Mouse (Mus musculus) MEL (cell line): Measurements from ENCODE around the gene Insyn1. TPM values are rescaled to one million over a fixed set of nuclear protein-coding genes. Genes with fewer than 3 reads are reported as not detected.

Source experiments
- DNase-seq: peaks from one replicate; pipeline ENCODE4 v3.0.0; 2011; ENCODE audit warnings: low read depth, low spot score
- H3K27ac ChIP-seq: 2 replicates; pipeline ENCODE4 v1.5.1; 2012; ENCODE audit warnings: low read depth, mild to moderate bottlenecking, control low read depth, low read length, moderate library complexity; ENCODE audit not compliant: control insufficient read depth
- H3K27me3 ChIP-seq, 2 experiments: fragments of 150-350 bp in 1 of 2; sonication (generic) in 1 of 2; 2 replicates each; pipeline ENCODE4 v1.6.1; 2012; ENCODE audit warnings: low read length in 2 of 2, mild to moderate bottlenecking in 2 of 2, improper control_type of control experiment in 1 of 2, moderate library complexity in 1 of 2; ENCODE audit not compliant: insufficient read depth in 2 of 2, control insufficient read depth in 1 of 2
- H3K36me3 ChIP-seq, 2 experiments: 2 replicates each; pipeline ENCODE4 v1.6.1; 2012 to 2014; ENCODE audit warnings: low read length in 2 of 2, improper control_type of control experiment in 1 of 2, inconsistent platforms in 1 of 2, mild to moderate bottlenecking in 1 of 2; ENCODE audit not compliant: insufficient read depth in 2 of 2, control insufficient read depth in 1 of 2
- H3K4me1 ChIP-seq, 2 experiments: fragments of 150-350 bp in 1 of 2; sonication (generic) in 1 of 2; 2 replicates each; pipeline ENCODE4 v1.6.1; 2012; ENCODE audit warnings: low read length in 2 of 2, improper control_type of control experiment in 1 of 2, mild to moderate bottlenecking in 1 of 2; ENCODE audit not compliant: insufficient read depth in 2 of 2, control insufficient read depth in 1 of 2
- H3K4me3 ChIP-seq, 2 experiments: fragments of 150-350 bp in 1 of 2; sonication (generic) in 1 of 2; 2 replicates each; pipeline ENCODE4 v1.5.1; 2012; ENCODE audit warnings: low read depth in 2 of 2, low read length in 2 of 2, mild to moderate bottlenecking in 2 of 2, moderate library complexity in 2 of 2, control low read depth in 1 of 2, improper control_type of control experiment in 1 of 2; ENCODE audit not compliant: control insufficient read depth in 1 of 2, insufficient read depth in 1 of 2
- H3K79me2 ChIP-seq: 2 replicates; pipeline ENCODE4 v1.6.1; 2012; ENCODE audit warnings: mild to moderate bottlenecking, low read length, moderate library complexity; ENCODE audit not compliant: control insufficient read depth, poor library complexity, insufficient read depth
- H3K9ac ChIP-seq: 2 replicates; pipeline ENCODE4 v1.6.1; 2012; ENCODE audit warnings: low read depth, mild to moderate bottlenecking, control low read depth, low read length, moderate library complexity; ENCODE audit not compliant: control insufficient read depth, poor library complexity, severe bottlenecking
- H3K9me3 ChIP-seq: fragments of 150-350 bp; sonication (generic); replicated peaks from 2 replicates; pipeline ENCODE4 v1.6.1; 2012; ENCODE audit warnings: mild to moderate bottlenecking, low read length, improper control_type of control experiment, moderate library complexity; ENCODE audit not compliant: insufficient read depth
- BHLHE40 ChIP-seq: IDR thresholded peaks from 2 replicates; pipeline ENCODE4 v1.6.1; 2012; ENCODE audit warnings: low read depth, mild to moderate bottlenecking, inconsistent platforms, low read length, improper control_type of control experiment, borderline replicate concordance
- CHD2 ChIP-seq: IDR thresholded peaks from 2 replicates; pipeline ENCODE4 v1.6.1; 2011; ENCODE audit warnings: low read length, improper control_type of control experiment
- CTCF ChIP-seq, 3 experiments: IDR thresholded peaks in 2 of 3; conservative IDR thresholded peaks in 1 of 3; 2 replicates each; pipeline ENCODE4 v1.5.1; 2011 to 2012; ENCODE audit warnings: low read length in 3 of 3, low read depth in 2 of 3, mild to moderate bottlenecking in 2 of 3, improper control_type of control experiment in 1 of 3, inconsistent platforms in 1 of 3, mixed read lengths in 1 of 3, moderate library complexity in 1 of 3; ENCODE audit not compliant: control insufficient read depth in 1 of 3, insufficient read depth in 1 of 3, poor library complexity in 1 of 3, severe bottlenecking in 1 of 3
- ELF1 ChIP-seq: IDR thresholded peaks from 2 replicates; pipeline ENCODE4 v1.6.1; 2014; ENCODE audit warnings: low read depth, mild to moderate bottlenecking, inconsistent platforms, low read length, improper control_type of control experiment, moderate library complexity
- GATA1 ChIP-seq: IDR thresholded peaks from 2 replicates; pipeline ENCODE4 v1.6.1; 2011; ENCODE audit warnings: low read depth, low read length, improper control_type of control experiment
- HCFC1 ChIP-seq: IDR thresholded peaks from 2 replicates; pipeline ENCODE4 v1.6.1; 2012; ENCODE audit warnings: low read depth, mild to moderate bottlenecking, inconsistent platforms, low read length, improper control_type of control experiment, moderate library complexity
- KAT2A ChIP-seq: conservative IDR thresholded peaks from 2 replicates; pipeline ENCODE4 v1.6.1; 2012; ENCODE audit warnings: low read depth, low read length, improper control_type of control experiment, inconsistent platforms
- MEF2A ChIP-seq: IDR thresholded peaks from 2 replicates; pipeline ENCODE4 v1.6.1; 2014; ENCODE audit warnings: low read depth, mild to moderate bottlenecking, inconsistent platforms, low read length, improper control_type of control experiment; ENCODE audit not compliant: poor library complexity, insufficient replicate concordance, severe bottlenecking; ENCODE audit errors: extremely low read depth
- MYC ChIP-seq: IDR thresholded peaks from 2 replicates; pipeline ENCODE4 v1.6.1; 2011; ENCODE audit warnings: low read depth, mild to moderate bottlenecking, low read length, improper control_type of control experiment, moderate library complexity
- POLR2AphosphoS2 ChIP-seq: IDR thresholded peaks from 2 replicates; pipeline ENCODE4 v1.6.1; 2011; ENCODE audit warnings: low read length, improper control_type of control experiment
- POLR2AphosphoS5 ChIP-seq: IDR thresholded peaks from 2 replicates; pipeline ENCODE4 v1.6.1; 2012; ENCODE audit warnings: low read depth, borderline replicate concordance, mild to moderate bottlenecking, inconsistent platforms, low read length, moderate library complexity, mixed read lengths
- RAD21 ChIP-seq: IDR thresholded peaks from 2 replicates; pipeline ENCODE4 v1.6.1; 2011; ENCODE audit warnings: mild to moderate bottlenecking, low read depth, low read length, improper control_type of control experiment
- SIN3A ChIP-seq: IDR thresholded peaks from 2 replicates; pipeline ENCODE4 v1.6.1; 2012; ENCODE audit warnings: low read length, improper control_type of control experiment, inconsistent platforms
- SMC3 ChIP-seq: IDR thresholded peaks from 2 replicates; pipeline ENCODE4 v1.6.1; 2011; ENCODE audit warnings: low read depth, low read length, improper control_type of control experiment
- TAL1 ChIP-seq: IDR thresholded peaks from 2 replicates; pipeline ENCODE4 v1.6.1; 2012; ENCODE audit warnings: mild to moderate bottlenecking, inconsistent platforms, low read length, moderate library complexity, mixed read lengths
- TBP ChIP-seq: IDR thresholded peaks from 2 replicates; pipeline ENCODE4 v1.8.0; 2011; ENCODE audit warnings: low read depth, low read length, improper control_type of control experiment
- TCF12 ChIP-seq: IDR thresholded peaks from 2 replicates; pipeline ENCODE4 v1.6.1; 2014; ENCODE audit warnings: low read depth, mild to moderate bottlenecking, inconsistent platforms, low read length, improper control_type of control experiment, moderate library complexity
- USF1 ChIP-seq: IDR thresholded peaks from 2 replicates; pipeline ENCODE4 v1.6.1; 2014; ENCODE audit warnings: low read depth, mild to moderate bottlenecking, inconsistent platforms, low read length, improper control_type of control experiment, moderate library complexity
- ZC3H11A ChIP-seq: IDR thresholded peaks from 2 replicates; pipeline ENCODE4 v1.6.1; 2012; ENCODE audit warnings: low read depth, mild to moderate bottlenecking, inconsistent platforms, low read length, improper control_type of control experiment
- ZMIZ1 ChIP-seq: IDR thresholded peaks from 2 replicates; pipeline ENCODE4 v1.6.1; 2012; ENCODE audit warnings: low read depth, mild to moderate bottlenecking, inconsistent platforms, low read length, improper control_type of control experiment, moderate library complexity
- polyA plus RNA-seq, 2 experiments: library from polyadenylated mRNA; stranded (reverse) in 1 of 2; unstranded in 1 of 2; fragments of >175 nt in 1 of 2; fragments of >200 nt in 1 of 2; gene quantifications; 2 replicates each; pipeline versions ENCODE4 v1.2.1 to v1.2.4; 2012; ENCODE audit warnings: low replicate concordance in 2 of 2, low read depth in 1 of 2; ENCODE audit not compliant: insufficient read length in 2 of 2, insufficient read depth in 1 of 2, missing spikeins in 1 of 2
- total RNA-seq: library from RNA; depleted of rRNA; stranded (reverse); fragments of 300-350 nt; gene quantifications from 2 replicates; pipeline ENCODE4 v1.2.3, GENCODE M21; 2012

Gene Insyn1
- total and polyA plus RNA-seq, 3 experiments = not detected

DNA sequence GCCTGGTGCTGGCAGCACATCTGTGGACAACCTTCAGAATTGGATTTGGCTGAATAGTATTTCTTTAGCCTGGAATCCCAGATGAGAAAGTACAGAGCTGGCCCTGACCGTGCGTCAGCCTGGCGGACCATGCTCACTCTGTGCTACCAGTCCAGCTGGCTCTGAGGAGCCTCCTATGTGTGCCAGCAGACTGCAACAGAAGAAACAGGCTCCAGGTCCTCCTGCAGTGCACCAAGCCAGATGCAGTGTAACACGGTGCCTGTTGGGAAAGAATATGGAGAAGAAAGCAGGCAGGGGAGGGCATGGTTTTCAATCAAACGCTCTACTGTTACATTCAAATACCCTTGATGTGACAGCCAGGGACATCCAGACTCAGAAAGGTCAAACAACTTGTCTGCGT, 48.3 kb upstream of the Insyn1 start:
- no peak for TF ChIP-seq MEF2A
- TF ChIP-seq SIN3A = no peak
- TF ChIP-seq KAT2A = no peak
- TF ChIP-seq BHLHE40 = no peak
- TF ChIP-seq TAL1 = no peak
- TF ChIP-seq POLR2AphosphoS2 = no peak
- no peak for TF ChIP-seq USF1
- no peak for TF ChIP-seq CHD2
- TF ChIP-seq ZMIZ1 = no peak
- no peak for TF ChIP-seq SMC3
- no peak for TF ChIP-seq RAD21
- no peak for TF ChIP-seq HCFC1
- TF ChIP-seq TCF12 = no peak
- TF ChIP-seq ZC3H11A = no peak
- TF ChIP-seq, all 39 proteins: peak for 0

DNA sequence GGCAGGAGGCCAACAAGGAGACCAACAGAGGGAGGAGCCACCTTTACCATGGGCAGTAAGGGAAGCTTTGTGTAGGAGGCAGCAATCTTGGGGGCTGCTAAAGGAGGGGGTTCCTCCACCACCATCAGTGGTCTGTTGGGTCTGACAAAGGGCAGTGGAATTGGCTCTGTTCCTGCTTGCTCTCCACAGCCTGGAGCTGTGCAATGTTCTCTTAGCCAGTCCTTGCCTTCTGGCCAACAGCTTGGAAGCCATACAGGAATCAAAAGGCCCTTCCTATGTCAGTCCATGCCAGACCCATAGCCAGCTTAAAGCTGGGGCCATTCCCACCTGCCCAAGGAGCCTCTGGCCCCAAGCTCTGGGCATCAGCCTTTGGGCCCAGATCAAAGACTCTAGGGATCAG, 47.8 kb upstream of the Insyn1 start:
- no peak for DNase-seq
- Histone ChIP-seq H3K4me3 (no peak overlapping the region), H3K9me3 (no peaks in the 10 kb centered on the region), H3K27ac (no peak overlapping the region), H3K9ac (no peak overlapping the region), H3K36me3 (no peaks in the 10 kb centered on the region), H3K27me3 (no peaks in the 10 kb centered on the region; a peak in 2 of 4 replicates), H3K4me1 (no peaks in the 10 kb centered on the region), H3K79me2 (no peaks in the 10 kb centered on the region)
- no peak for TF ChIP-seq GATA1
- TF ChIP-seq MYC = no peak
- no peak for TF ChIP-seq ELF1
- TF ChIP-seq POLR2AphosphoS5 = no peak
- TF ChIP-seq CTCF (IDR thresholded peaks at IDR 0.05 in 2 of 3, conservative IDR thresholded peaks at IDR 0.05 in 1 of 3; ENCODE audit: control insufficient read depth in 1 of 3, insufficient read depth in 1 of 3, low read depth in 2 of 3, low read length in 3 of 3, poor library complexity in 1 of 3, severe bottlenecking in 1 of 3) = no peak
- no peak for TF ChIP-seq SMC3
- no peak for TF ChIP-seq KAT2A
- no peak for TF ChIP-seq RAD21
- no peak for TF ChIP-seq SIN3A
- TF ChIP-seq TBP = no peak

More for the DNA sequence above, 48.3 kb upstream of the Insyn1 start:
- no peaks in the 10 kb centered on the region for H3K36me3 ChIP-seq
- no peak for DNase-seq
- no peak overlapping the region for H3K9ac ChIP-seq
- H3K27ac ChIP-seq = no peak overlapping the region
- no peaks in the 10 kb centered on the region for H3K4me1 ChIP-seq
- peaks cover 0 to 2% of the 10 kb centered on the region in 2 experiments; a peak in 2 of 4 replicates for H3K27me3 ChIP-seq
- H3K79me2 ChIP-seq = no peaks in the 10 kb centered on the region
- no peaks in the 10 kb centered on the region for H3K9me3 ChIP-seq
- no peak overlapping the region for H3K4me3 ChIP-seq
